Mouse (Mus musculus) lung, embryonic 14.5 days (tissue): ENCODE results near the gene Klrg2. TPM values are rescaled to one million over a fixed set of nuclear protein-coding genes. Genes with fewer than 3 reads are reported as not detected.

Experiments used
- ATAC-seq: fragments of 200-750 bp; cut with Nextera tagmentation; 2 replicates; pipeline ENCODE4 v1.8.0; 2017; ENCODE audit warnings: mild to moderate bottlenecking, moderate TSS enrichment, moderate library complexity; ENCODE audit not compliant: insufficient read depth
- DNase-seq: peaks from one replicate; pipeline ENCODE4 v3.0.0-alpha.2; 2015
- H3K27ac ChIP-seq: fragments of 300-500 bp; sonication (generic); 2 replicates; pipeline ENCODE4 v1.5.1; 2014; ENCODE audit warnings: low read depth, mild to moderate bottlenecking, moderate library complexity
- H3K27me3 ChIP-seq: fragments of 300-500 bp; sonication (generic); 2 replicates; pipeline ENCODE4 v1.6.1; 2014; ENCODE audit warnings: low read length, control low read depth; ENCODE audit not compliant: insufficient read depth
- H3K36me3 ChIP-seq: fragments of 300-500 bp; sonication (generic); 2 replicates; pipeline ENCODE4 v1.6.1; 2014; ENCODE audit warnings: control low read depth; ENCODE audit not compliant: insufficient read depth
- H3K4me1 ChIP-seq: fragments of 300-500 bp; sonication (generic); 2 replicates; pipeline ENCODE4 v1.6.1; 2014; ENCODE audit warnings: antibody characterized with exemption, control low read depth; ENCODE audit not compliant: insufficient read depth
- H3K4me2 ChIP-seq: fragments of 300-500 bp; sonication (generic); 2 replicates; pipeline ENCODE4 v1.6.1; 2014; ENCODE audit warnings: mild to moderate bottlenecking
- H3K4me3 ChIP-seq: fragments of 300-500 bp; sonication (generic); 2 replicates; pipeline ENCODE4 v1.5.1; 2014; ENCODE audit warnings: low read depth, low read length
- H3K9ac ChIP-seq: fragments of 300-500 bp; sonication (generic); 2 replicates; pipeline ENCODE4 v1.6.1; 2014
- H3K9me3 ChIP-seq: fragments of 300-500 bp; sonication (generic); 2 replicates; pipeline ENCODE4 v1.6.1; 2016; ENCODE audit warnings: low read depth, low read length, control low read depth
- CTCF ChIP-seq: IDR thresholded peaks from 2 replicates; pipeline ENCODE4 v1.5.1; 2016; ENCODE audit warnings: antibody characterized with exemption, low read depth
- WGBS: fragments of 180-500 bp; shearing (Covaris S2); extraction: QIAGEN DNeasy Blood & Tissue Kit; methylation state at CpG from one replicate; pipeline ENCODE4 v1.1.7; 2014; 5-methylcytosine and 5-hydroxymethylcytosine counted together
- polyA plus RNA-seq: library from polyadenylated mRNA; unstranded; fragments of >200 nt; fragmentation: Nextera tagmentation; extraction: Ambion mirVana; gene quantifications from 2 replicates; pipeline ENCODE4 v1.2.1, GENCODE M21; 2014

The Klrg2 gene
- polyA plus RNA-seq, 1 experiment from 2014 or later: 0.42 TPM

GRCm38 (mm10) chr6:38627486-38627885 is 9.6 kb downstream of the Klrg2 start:
- TF ChIP-seq CTCF: no peak
- H3K4me1 ChIP-seq: no peaks in the 10 kb centered on the region
- no peak overlapping the region for H3K4me2 ChIP-seq
- peaks cover 2% of the 10 kb centered on the region; the same call in 1 of the 2 replicates for H3K36me3 ChIP-seq
- no peaks in the 10 kb centered on the region for H3K9me3 ChIP-seq
- 71% methylated on average over 4 of the region's 4 CpGs for WGBS
- no peak overlapping the region for H3K27ac ChIP-seq
- H3K9ac ChIP-seq: no peak overlapping the region
- DNase-seq: no peak
- H3K4me3 ChIP-seq: no peak overlapping the region
- ATAC-seq: no peak
- H3K27me3 ChIP-seq: no peaks in the 10 kb centered on the region

- Histone ChIP-seq H3K4me3 (no peak overlapping the region), H3K9me3 (no peaks in the 10 kb centered on the region), H3K27ac (no peak overlapping the region), H3K9ac (no peak overlapping the region), H3K4me1 (no peaks in the 10 kb centered on the region), H3K4me2 (no peak overlapping the region), H3K36me3 (peaks cover 2% of the 10 kb centered on the region; the same call in 1 of the 2 replicates), H3K27me3 (no peaks in the 10 kb centered on the region)
- ATAC-seq: no peak
- no peak for TF ChIP-seq CTCF
- DNase-seq: no peak
- WGBS: 90% methylated on average over 4 of the region's 4 CpGs
Observed at GRCm38 (mm10) chr6:38627081-38627480, 10.0 kb downstream of the Klrg2 start.

GRCm38 (mm10) chr6:38626086-38626485 is 11.0 kb downstream of the Klrg2 start:
- Histone ChIP-seq H3K27me3 (no peaks in the 10 kb centered on the region), H3K4me3 (no peak overlapping the region), H3K9me3 (no peaks in the 10 kb centered on the region), H3K4me2 (no peak overlapping the region), H3K4me1 (no peaks in the 10 kb centered on the region), H3K9ac (no peak overlapping the region), H3K36me3 (peaks cover 2% of the 10 kb centered on the region; the same call in 1 of the 2 replicates), H3K27ac (no peak overlapping the region)
- TF ChIP-seq CTCF: no peak
- ATAC-seq: no peak
- 89% methylated on average over 5 of the region's 5 CpGs for WGBS
- DNase-seq: no peak

DNA sequence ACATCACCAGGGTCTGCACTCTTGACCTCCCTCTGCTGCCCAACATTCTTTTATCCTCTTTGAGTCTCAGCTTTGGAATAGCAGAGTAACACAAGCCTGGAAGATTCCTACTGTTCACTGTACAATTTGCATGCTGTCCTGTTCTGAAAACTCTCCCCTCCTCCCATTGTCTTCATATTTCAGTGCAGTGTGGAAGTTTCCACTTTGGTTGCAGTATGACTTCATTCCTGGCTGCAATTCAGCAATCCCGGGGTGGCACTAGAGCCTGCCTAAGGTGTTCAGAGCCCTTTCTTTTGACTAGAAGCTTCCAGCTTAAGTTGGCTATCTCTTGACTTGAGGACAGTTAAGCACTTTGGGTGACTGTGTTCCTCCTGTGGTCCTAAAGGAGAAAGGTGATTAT is 12.6 kb downstream of the Klrg2 start:
- Histone ChIP-seq H3K9ac (no peak overlapping the region), H3K4me3 (no peak overlapping the region), H3K9me3 (no peaks in the 10 kb centered on the region), H3K27ac (no peak overlapping the region), H3K4me1 (no peaks in the 10 kb centered on the region), H3K36me3 (peaks cover 6% of the 10 kb centered on the region), H3K4me2 (no peak overlapping the region), H3K27me3 (no peaks in the 10 kb centered on the region)
- no peak for TF ChIP-seq CTCF
- WGBS: 66% methylated on average over 1 of the region's 1 CpGs
- ATAC-seq (no peak), DNase-seq (no peak)

DNA sequence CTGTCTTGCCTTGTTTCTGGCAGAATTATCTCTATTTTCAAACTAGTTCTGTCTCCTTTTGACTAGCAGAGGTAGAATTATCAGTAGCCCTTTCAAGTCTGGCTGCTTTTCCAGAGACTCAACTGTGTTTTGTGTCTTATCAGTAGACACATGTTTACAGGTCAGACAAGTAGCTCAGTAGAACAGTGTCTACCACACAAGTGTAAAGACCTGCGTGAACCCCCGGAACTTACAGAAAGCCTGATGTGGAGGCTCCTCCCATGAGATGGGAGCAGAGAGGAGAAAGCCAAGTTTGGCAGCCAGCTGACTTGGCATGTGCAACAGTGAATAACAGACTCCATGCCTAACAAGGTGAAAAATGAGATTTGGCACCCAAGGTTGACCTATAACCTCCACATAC is 13.6 kb downstream of the Klrg2 start:
- no peak for TF ChIP-seq CTCF
- Histone ChIP-seq H3K27me3 (no peaks in the 10 kb centered on the region), H3K9ac (no peak overlapping the region), H3K9me3 (no peaks in the 10 kb centered on the region), H3K27ac (no peak overlapping the region), H3K4me2 (no peak overlapping the region), H3K4me3 (no peak overlapping the region), H3K36me3 (peaks cover 10% of the 10 kb centered on the region), H3K4me1 (no peaks in the 10 kb centered on the region)
- ATAC-seq (no peak), DNase-seq (no peak)
- WGBS: 58% methylated on average over 2 of the region's 2 CpGs

- peaks cover 19% of the 10 kb centered on the region for H3K36me3 ChIP-seq
- H3K9me3 ChIP-seq: no peaks in the 10 kb centered on the region
- no peaks in the 10 kb centered on the region for H3K4me1 ChIP-seq
- H3K9ac ChIP-seq: no peak overlapping the region
- no peak for TF ChIP-seq CTCF
- 91% methylated on average over 1 of the region's 1 CpGs for WGBS
- ATAC-seq (no peak), DNase-seq (no peak)
- H3K4me3 ChIP-seq: no peak overlapping the region
- no peak overlapping the region for H3K4me2 ChIP-seq
- H3K27me3 ChIP-seq: no peaks in the 10 kb centered on the region
- no peak overlapping the region for H3K27ac ChIP-seq
Observed at GRCm38 (mm10) chr6:38622406-38622805, 14.6 kb downstream of the Klrg2 start.

DNA sequence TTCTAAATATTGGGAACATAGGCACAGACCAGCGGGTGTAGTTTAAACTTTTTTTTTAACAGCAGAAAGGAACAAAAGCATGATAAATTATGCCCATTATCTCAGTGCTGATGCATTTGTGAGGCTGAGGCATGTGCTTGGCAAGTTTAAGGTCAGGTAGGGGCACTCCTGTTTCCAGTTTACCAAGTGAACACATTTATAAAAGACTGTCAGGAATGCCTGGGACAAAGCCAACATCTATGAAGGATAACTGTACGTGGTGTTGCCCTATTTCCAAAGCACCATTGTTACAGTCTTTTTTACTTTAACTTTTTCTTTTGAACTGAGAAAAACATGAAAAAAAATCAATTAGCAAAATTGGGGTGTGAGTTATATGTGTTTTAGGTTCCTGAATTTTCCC is 27.1 kb downstream of the Klrg2 start:
- no peaks in the 10 kb centered on the region for H3K27me3 ChIP-seq
- peaks cover 51% of the 10 kb centered on the region for H3K36me3 ChIP-seq
- H3K9ac ChIP-seq: no peak overlapping the region
- ATAC-seq: no peak
- H3K4me1 ChIP-seq: no peaks in the 10 kb centered on the region
- 58% methylated on average over 2 of the region's 2 CpGs for WGBS
- no peak overlapping the region for H3K4me2 ChIP-seq
- H3K4me3 ChIP-seq: no peak overlapping the region
- no peak for TF ChIP-seq CTCF
- DNase-seq: no peak
- H3K27ac ChIP-seq: no peak overlapping the region
- H3K9me3 ChIP-seq: no peaks in the 10 kb centered on the region

- Histone ChIP-seq H3K27ac (no peak overlapping the region), H3K9me3 (no peaks in the 10 kb centered on the region), H3K4me2 (no peak overlapping the region), H3K36me3 (peaks cover 83% of the 10 kb centered on the region), H3K4me1 (no peaks in the 10 kb centered on the region), H3K9ac (no peak overlapping the region), H3K27me3 (no peaks in the 10 kb centered on the region), H3K4me3 (no peak overlapping the region)
- no peak for DNase-seq
- no peak for TF ChIP-seq CTCF
- WGBS: 89% methylated on average over 4 of the region's 4 CpGs
- no peak for ATAC-seq
Observed at GRCm38 (mm10) chr6:38597481-38597880, 39.6 kb downstream of the Klrg2 start.
